Mouse (Mus musculus) forebrain, embryonic 10.5 days (tissue): Measurements from ENCODE around the gene Ccnc. TPM values are rescaled to one million over a fixed set of nuclear protein-coding genes. Genes with fewer than 3 reads are reported as not detected.

ENCODE experiments used
- DNase-seq: peaks from one replicate; pipeline ENCODE4 v3.0.0-alpha.2; 2017; ENCODE audit warnings: low spot score; ENCODE audit errors: extremely low spot score
- H3K27ac ChIP-seq: fragments of 300-500 bp; sonication (generic); 2 replicates; pipeline ENCODE4 v1.5.1; 2016; ENCODE audit warnings: mild to moderate bottlenecking
- H3K27me3 ChIP-seq: fragments of 300-500 bp; sonication (generic); 2 replicates; pipeline ENCODE4 v1.6.1; 2016; ENCODE audit warnings: mild to moderate bottlenecking; ENCODE audit not compliant: poor library complexity, severe bottlenecking
- H3K36me3 ChIP-seq: fragments of 300-500 bp; sonication (generic); replicated peaks from 2 replicates; pipeline ENCODE4 v1.6.1; 2016; ENCODE audit warnings: mild to moderate bottlenecking, moderate library complexity
- H3K4me1 ChIP-seq: fragments of 300-500 bp; sonication (generic); 2 replicates; pipeline ENCODE4 v1.6.1; 2016
- H3K4me3 ChIP-seq: fragments of 300-500 bp; sonication (generic); 2 replicates; pipeline ENCODE4 v1.5.1; 2016; ENCODE audit warnings: mild to moderate bottlenecking, moderate library complexity
- H3K9me3 ChIP-seq: fragments of 300-500 bp; sonication (generic); 2 replicates; pipeline ENCODE4 v1.6.1; 2016; ENCODE audit warnings: mild to moderate bottlenecking, moderate library complexity
- WGBS: fragments of 180-500 bp; shearing (Covaris S2); methylation state at CpG from one replicate; pipeline ENCODE4 v1.1.7; 2016; 5-methylcytosine and 5-hydroxymethylcytosine counted together
- polyA plus RNA-seq: library from polyadenylated mRNA; unstranded; fragments of >200 nt; fragmentation: Nextera tagmentation; extraction: Ambion mirVana; gene quantifications from 2 replicates; pipeline ENCODE4 v1.2.1, GENCODE M21; 2016

Ccnc gene
- polyA plus RNA-seq, 1 experiment from 2014 or later = 58.9 TPM

DNA sequence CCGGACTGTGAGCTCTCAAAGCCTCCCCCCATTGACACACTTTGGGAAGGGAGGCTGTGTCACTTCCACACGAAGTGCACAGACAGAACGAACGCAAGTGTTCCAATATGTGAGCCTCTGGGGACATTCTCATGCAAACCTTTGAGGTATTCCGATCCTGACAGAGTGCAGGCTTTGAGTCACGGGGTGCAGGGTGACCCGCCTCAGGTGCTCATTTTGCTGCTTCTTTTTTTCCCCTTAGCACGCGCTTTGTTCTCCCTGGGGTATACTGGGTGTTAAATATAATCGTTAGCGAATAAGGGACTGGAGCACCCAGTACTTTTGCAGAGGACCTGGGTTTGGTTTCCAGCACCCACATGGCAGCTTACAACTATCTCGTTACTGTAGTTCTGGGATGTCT is 58.8 kb downstream of the Ccnc start:
- no peak overlapping the region for H3K27ac ChIP-seq
- 95% methylated on average over 12 of the region's 12 CpGs for WGBS
- H3K4me3 ChIP-seq = no peak overlapping the region
- H3K27me3 ChIP-seq = no peaks in the 10 kb centered on the region
- H3K9me3 ChIP-seq = no peaks in the 10 kb centered on the region
- no peaks in the 10 kb centered on the region for H3K4me1 ChIP-seq
- no peak for DNase-seq
- H3K36me3 ChIP-seq = peaks cover 81% of the 10 kb centered on the region

DNA sequence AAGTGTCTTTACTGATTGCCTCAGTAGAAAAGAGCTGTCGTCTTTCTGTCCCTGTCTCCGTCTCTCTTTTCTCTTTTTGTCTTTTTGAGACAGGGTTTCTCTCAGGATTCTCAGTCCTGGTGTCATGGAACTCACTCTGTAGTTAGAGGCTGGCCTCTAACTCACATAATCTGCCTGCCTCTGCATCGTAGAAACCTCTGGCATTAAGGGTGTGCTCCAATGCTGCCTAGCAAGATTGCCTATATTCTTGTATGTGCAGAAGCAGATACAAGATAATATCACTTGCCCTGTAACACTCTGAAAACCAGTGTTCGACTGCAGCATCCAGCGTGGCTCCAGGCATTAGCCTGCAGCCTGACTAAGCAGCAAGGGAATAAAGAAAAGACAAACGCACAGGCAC is 61.4 kb downstream of the Ccnc start:
- H3K9me3 ChIP-seq = no peaks in the 10 kb centered on the region
- 88% methylated on average over 6 of the region's 6 CpGs for WGBS
- no peak overlapping the region for H3K4me3 ChIP-seq
- H3K27me3 ChIP-seq = no peaks in the 10 kb centered on the region
- H3K4me1 ChIP-seq = no peaks in the 10 kb centered on the region
- no peak overlapping the region for H3K27ac ChIP-seq
- peaks cover 72% of the 10 kb centered on the region for H3K36me3 ChIP-seq
- no peak for DNase-seq

DNA sequence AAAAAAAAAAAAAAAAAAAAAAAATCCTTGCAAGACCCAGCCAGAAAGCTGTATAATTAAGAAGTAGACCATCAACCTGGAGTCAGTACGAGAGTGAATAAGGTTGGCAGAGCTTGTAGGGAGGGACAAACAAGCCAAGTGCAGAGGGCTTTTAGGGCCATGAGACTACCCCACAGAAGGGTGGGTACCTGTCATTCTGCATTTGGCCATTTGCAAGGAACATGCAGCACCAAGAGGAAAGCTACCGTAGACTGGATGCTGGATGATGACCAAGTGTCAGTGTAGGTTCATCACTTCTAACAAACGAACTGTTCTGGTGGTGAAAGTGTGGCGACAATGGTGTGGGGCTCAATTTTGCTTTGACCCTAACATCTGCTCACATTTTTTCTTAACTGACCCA is 62.3 kb downstream of the Ccnc start:
- Histone ChIP-seq H3K4me1 (no peaks in the 10 kb centered on the region), H3K36me3 (peaks cover 63% of the 10 kb centered on the region), H3K4me3 (no peak overlapping the region), H3K9me3 (no peaks in the 10 kb centered on the region), H3K27ac (no peak overlapping the region), H3K27me3 (no peaks in the 10 kb centered on the region)
- no peak for DNase-seq
- 91% methylated on average over 4 of the region's 4 CpGs for WGBS

DNA sequence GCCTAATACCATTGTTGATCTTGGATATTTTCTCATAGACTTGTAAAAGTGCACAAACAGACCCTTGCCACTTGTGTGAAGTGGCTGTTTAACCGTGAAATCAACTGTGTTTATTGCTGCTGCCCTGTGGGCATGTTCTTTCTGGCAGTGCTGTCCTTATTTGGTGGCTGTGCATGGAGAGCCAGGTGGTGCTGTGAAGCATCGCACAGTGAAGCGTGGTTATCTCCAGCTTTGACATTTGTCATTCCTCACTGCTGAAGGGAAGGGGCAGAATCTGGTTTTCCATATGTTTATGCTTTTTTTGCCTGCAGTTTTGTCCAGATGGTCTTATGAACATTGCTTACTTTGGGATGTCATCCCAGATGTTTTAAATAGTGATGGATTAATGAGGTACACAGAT is 66.1 kb downstream of the Ccnc start:
- Histone ChIP-seq H3K4me3 (no peak overlapping the region), H3K9me3 (no peaks in the 10 kb centered on the region), H3K36me3 (peaks cover 39% of the 10 kb centered on the region), H3K27ac (no peak overlapping the region), H3K27me3 (no peaks in the 10 kb centered on the region), H3K4me1 (no peaks in the 10 kb centered on the region; the same call in 1 of the 2 replicates)
- WGBS = 83% methylated on average over 3 of the region's 3 CpGs
- DNase-seq = no peak

DNA sequence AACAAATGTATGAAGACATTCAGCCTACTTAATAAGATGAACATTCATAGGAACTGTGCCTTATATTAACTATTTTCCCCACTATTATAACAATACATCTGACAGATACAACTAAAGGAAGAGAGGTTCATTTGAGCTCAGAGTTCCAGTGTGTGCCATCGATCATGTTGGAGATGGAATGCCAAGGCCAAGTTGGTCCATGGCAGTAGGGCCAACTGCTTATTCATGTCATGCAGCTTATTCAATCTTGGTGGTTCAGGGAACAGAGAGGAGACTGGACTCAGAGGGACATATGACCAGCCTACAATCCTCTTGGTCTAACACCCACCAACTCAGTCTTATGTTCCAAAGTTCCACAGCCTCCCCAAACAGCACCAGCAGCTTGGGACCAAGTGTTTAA is 73.5 kb downstream of the Ccnc start:
- DNase-seq = no peak
- Histone ChIP-seq H3K27ac (no peak overlapping the region), H3K4me1 (no peaks in the 10 kb centered on the region; the same call in 1 of the 2 replicates), H3K4me3 (no peak overlapping the region), H3K36me3 (peaks cover 66% of the 10 kb centered on the region), H3K27me3 (no peaks in the 10 kb centered on the region), H3K9me3 (no peaks in the 10 kb centered on the region)
- WGBS = 96% methylated on average over 1 of the region's 1 CpGs

DNA sequence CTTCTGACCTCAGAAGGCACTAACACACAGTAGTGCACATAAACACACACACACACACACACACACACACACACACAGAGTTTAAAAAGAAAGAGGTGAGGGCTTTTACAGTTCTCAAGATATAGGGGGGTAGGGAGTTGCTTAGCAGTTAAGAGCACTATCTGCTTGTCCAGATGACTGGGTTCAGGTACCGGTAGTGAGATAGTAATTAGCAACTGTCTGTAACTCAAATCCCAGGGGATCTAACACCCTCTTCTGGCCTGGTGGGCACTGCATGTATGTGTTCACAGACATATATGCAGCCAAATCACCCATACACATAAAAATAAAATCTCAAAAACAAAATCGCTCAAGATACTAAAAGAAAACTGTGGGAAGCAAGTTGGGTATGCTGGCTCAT is 74.1 kb downstream of the Ccnc start:
- Histone ChIP-seq H3K27me3 (no peaks in the 10 kb centered on the region), H3K4me1 (no peaks in the 10 kb centered on the region; the same call in 1 of the 2 replicates), H3K27ac (no peak overlapping the region), H3K4me3 (no peak overlapping the region), H3K36me3 (peaks cover 69% of the 10 kb centered on the region), H3K9me3 (no peaks in the 10 kb centered on the region)
- 91% methylated on average over 2 of the region's 2 CpGs for WGBS
- no peak for DNase-seq

DNA sequence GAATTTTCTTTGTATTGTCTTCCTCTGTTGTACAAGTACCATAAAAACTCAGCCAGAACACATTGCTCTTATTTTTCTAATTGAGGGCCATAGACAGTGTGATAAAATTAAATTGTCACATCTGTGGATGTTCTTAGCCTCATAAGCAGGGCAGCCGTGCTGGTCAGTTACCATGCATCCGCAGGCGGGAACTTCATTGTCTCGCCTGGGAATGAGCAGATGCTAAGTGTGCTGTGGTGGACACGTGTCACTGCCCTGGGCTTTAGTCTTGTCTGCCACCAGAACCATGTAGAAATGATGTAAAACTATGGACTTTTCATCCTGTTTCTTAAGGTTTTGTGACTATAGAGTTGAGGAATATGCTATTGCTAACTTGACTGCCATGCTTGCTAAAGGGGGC is 79.7 kb downstream of the Ccnc start:
- 79% methylated on average over 5 of the region's 5 CpGs for WGBS
- no peaks in the 10 kb centered on the region for H3K27me3 ChIP-seq
- H3K36me3 ChIP-seq = peaks cover 57% of the 10 kb centered on the region
- DNase-seq = no peak
- H3K4me1 ChIP-seq = no peaks in the 10 kb centered on the region
- no peak overlapping the region for H3K27ac ChIP-seq
- no peak overlapping the region for H3K4me3 ChIP-seq
- H3K9me3 ChIP-seq = no peaks in the 10 kb centered on the region

Other genes starting within 250 kb of the Ccnc start
- gene Prdm13, start 41.7 kb upstream of the Ccnc start, polyA plus RNA-seq = 0.04 and 0.10 TPM in 2 replicates
- 12.0 and 12.4 TPM in 2 replicates for gene Usp45, start 39.5 kb downstream of the Ccnc start, polyA plus RNA-seq
- 24.3 and 25.2 TPM in 2 replicates for gene Tstd3, start 39.5 kb downstream of the Ccnc start, polyA plus RNA-seq
- 143 and 163 TPM in 2 replicates for gene Pnisr, start 119.9 kb downstream of the Ccnc start, polyA plus RNA-seq
- gene Coq3, start 152.0 kb downstream of the Ccnc start, polyA plus RNA-seq = 12.8 and 13.1 TPM in 2 replicates
- 9.0 and 10.5 TPM in 2 replicates for gene Faxc, start 203.6 kb downstream of the Ccnc start, polyA plus RNA-seq